Mouse (Mus musculus) neural tube, postnatal 0 days (tissue): Measurements from ENCODE around the gene Olfr620. TPM values are rescaled to one million over a fixed set of nuclear protein-coding genes. Genes with fewer than 3 reads are reported as not detected.

Experiments used
- microRNA-seq: library from miRNA; unstranded; fragments of <30 nt; microRNA quantifications from one replicate; pipeline ENCODE4, GENCODE M21; 2016
- polyA plus RNA-seq: library from polyadenylated mRNA; unstranded; fragments of >200 nt; fragmentation: Nextera tagmentation; extraction: Ambion mirVana; gene quantifications from 2 replicates; pipeline ENCODE4 v1.2.1, GENCODE M21; 2015

Gene Olfr620
- polyA plus RNA-seq, result not detected in 2 replicates

DNA sequence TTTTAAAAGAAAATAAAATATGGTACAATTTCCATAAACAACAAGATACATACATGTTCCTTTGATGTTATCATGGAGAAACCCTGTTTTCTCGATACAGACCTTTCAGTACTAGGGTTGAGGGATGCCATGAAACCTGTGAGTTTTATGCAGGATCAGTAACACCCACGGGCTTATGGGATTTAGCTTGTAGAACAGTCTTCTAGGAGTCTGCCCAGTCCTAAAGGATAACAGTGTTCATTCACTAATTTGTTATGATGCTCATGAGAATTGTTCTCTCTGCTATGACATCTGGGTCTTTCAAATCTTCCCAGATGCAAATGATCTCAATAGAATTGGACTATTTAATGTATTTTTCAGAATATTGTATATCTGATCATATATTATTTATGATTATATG is at the start of gene Olfr620:
Olfr620 (minus strand) TSS at position 101 of the 400 bp plus-strand sequence.

DNA sequence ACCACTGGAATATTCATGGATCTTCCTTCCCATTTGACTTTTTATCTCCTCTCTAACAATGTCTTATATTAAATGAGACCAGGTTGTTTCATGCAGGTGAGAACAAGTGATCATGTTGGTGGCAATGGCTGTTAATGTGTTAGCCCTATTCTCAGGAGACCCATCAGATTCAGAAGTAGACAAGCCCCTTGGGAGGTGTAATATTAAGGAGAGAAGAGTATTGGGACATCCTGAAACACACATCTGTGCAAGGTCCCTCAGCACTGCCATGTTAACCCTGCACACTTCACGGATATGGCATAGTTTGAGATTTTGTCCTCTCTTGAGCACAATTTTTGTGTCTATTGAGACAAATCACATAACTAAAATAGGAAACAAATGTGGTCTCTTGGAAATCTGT is 30.3 kb upstream of the Olfr620 start, which contains the start of gene Olfr622:
Olfr622 (minus strand) TSS at position 101 of the 400 bp plus-strand sequence.

DNA sequence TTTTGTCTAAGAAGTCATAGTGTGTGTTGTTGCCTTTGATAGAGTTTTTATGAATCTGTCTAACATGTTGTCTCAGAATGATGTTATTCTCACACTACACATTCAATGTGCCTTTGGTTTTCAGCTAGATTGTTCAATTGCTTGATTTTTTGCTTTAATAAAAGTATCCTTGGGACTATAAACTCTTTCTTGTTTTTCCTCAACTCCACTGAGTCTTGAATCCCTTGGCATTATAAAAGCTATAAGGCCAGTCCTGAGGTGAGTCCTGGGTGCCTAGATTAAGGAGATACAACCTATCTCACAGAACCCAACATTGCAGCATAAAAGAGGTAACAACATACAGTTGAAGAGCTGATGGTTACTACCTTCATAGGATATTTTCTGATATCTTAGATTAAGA is 12.1 kb downstream of the Olfr620 start, which contains the start of gene Olfr619:
Olfr619 (plus strand) TSS at position 301 of the 400 bp plus-strand sequence.

DNA sequence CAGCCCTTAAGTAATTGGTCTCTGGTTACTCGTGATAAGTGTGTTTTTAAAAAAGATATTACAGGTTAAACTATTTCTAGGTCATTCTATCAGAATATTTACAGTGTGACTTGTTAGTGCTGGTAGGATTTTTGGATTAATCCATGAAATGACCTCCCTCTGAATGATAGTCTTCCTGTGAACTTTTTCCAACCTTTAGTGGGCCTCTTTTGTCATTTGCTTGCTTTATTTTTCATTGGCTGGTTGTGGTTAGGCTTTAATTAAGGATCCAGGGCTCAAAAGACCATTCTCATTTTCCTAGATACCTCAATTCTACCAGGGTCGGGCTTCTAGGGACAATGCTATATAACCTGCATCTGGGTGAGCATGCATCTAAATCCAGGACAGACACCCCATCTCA is 22.5 kb downstream of the Olfr620 start, which contains the start of gene Olfr618:
Olfr618 (plus strand) TSS at position 301 of the 400 bp plus-strand sequence.

DNA sequence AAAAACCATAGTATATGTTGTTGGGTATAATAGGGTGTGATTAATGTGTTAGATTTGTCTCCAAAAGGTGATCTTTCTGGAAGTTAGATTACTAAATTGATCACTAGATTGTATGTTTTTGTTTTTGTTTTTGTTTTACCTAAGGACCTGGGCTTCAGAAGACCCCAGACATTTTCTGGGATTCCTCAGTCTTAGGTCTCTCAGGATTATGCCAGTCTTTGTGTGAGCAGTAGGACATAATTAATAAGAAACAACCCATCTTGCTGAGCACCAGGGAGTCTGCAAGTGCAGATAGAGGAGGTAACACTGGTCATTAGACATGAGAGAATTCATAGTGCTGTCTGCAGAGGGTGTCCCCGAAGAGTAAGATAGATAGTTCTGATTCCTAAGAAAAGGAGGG is 39.6 kb downstream of the Olfr620 start, which contains the start of gene Olfr617:
Olfr617 (plus strand) TSS at position 301 of the 400 bp plus-strand sequence.

DNA sequence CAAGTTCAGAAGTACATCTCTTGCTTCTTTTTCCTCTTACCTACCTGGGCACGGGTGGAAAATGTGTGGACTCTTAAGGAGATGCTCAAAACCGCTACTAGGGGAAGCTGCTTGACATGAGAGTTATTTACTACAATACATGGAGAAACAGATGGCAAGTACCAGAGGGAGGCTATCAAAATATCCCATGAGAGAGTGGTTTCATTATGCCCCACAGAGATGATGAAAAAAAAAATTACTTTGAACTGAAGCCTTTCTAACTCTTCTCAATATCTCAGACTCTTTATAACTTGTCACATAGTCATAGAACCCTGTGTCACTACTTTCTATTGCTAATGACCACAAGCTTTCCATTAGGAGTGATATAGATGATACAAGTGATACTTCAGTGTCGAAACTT is 43.3 kb downstream of the Olfr620 start, which contains the start of gene Olfr616:
Olfr616 (minus strand) TSS at position 101 of the 400 bp plus-strand sequence.

GRCm38 (mm10) chr7:103555779-103556178 is 56.6 kb downstream of the Olfr620 start, which contains the start of gene Olfr615:
Olfr615 (plus strand) TSS chr7:103556079.

Small RNA genes lying within 50 kb of the gene (microRNA-seq; reads per million reads assigned to microRNA genes)
- gene Gm26506, result not detected

Other genes starting within 250 kb of the Olfr620 start
- gene Olfr601, start 249.9 kb downstream of the Olfr620 start, polyA plus RNA-seq, result not detected in 2 replicates
- not detected in 2 replicates for gene Olfr603, start 226.4 kb downstream of the Olfr620 start, polyA plus RNA-seq
- not detected in 2 replicates for gene Usp17lc, start 197.5 kb downstream of the Olfr620 start, polyA plus RNA-seq
- not detected in 2 replicates for gene Olfr605, start 167.1 kb downstream of the Olfr620 start, polyA plus RNA-seq
- not detected in 2 replicates for gene Olfr606, start 163.5 kb downstream of the Olfr620 start, polyA plus RNA-seq
- not detected in 2 replicates for gene Olfr607, start 148.4 kb downstream of the Olfr620 start, polyA plus RNA-seq
- not detected in 2 replicates for gene Olfr608, start 142.7 kb downstream of the Olfr620 start, polyA plus RNA-seq
- gene Olfr609, start 114.5 kb downstream of the Olfr620 start, polyA plus RNA-seq, result not detected in 2 replicates
- not detected in 2 replicates for gene Olfr610, start 100.4 kb downstream of the Olfr620 start, polyA plus RNA-seq
- not detected in 2 replicates for gene Olfr611, start 91.7 kb downstream of the Olfr620 start, polyA plus RNA-seq
- not detected in 2 replicates for gene Olfr612, start 69.8 kb downstream of the Olfr620 start, polyA plus RNA-seq
- gene Olfr613, start 64.5 kb downstream of the Olfr620 start, polyA plus RNA-seq, result not detected in 2 replicates
- gene Olfr615, start 56.5 kb downstream of the Olfr620 start, polyA plus RNA-seq, result not detected in 2 replicates
- not detected in 2 replicates for gene Olfr616, start 43.4 kb downstream of the Olfr620 start, polyA plus RNA-seq
- not detected in 2 replicates for gene Olfr617, start 39.5 kb downstream of the Olfr620 start, polyA plus RNA-seq
- not detected in 2 replicates for gene Olfr618, start 22.4 kb downstream of the Olfr620 start, polyA plus RNA-seq
- not detected in 2 replicates for gene Olfr619, start 12.0 kb downstream of the Olfr620 start, polyA plus RNA-seq
- not detected in 2 replicates for gene Olfr622, start 30.2 kb upstream of the Olfr620 start, polyA plus RNA-seq
- gene Olfr623, start 51.2 kb upstream of the Olfr620 start, polyA plus RNA-seq, result not detected in 2 replicates
- gene Olfr624, start 58.7 kb upstream of the Olfr620 start, polyA plus RNA-seq, result 0.04 TPM in 2 replicates
- gene Olfr625-ps1, start 70.2 kb upstream of the Olfr620 start, polyA plus RNA-seq, result not detected in 2 replicates
- gene Olfr243, start 102.1 kb upstream of the Olfr620 start, polyA plus RNA-seq, result not detected in 2 replicates
- not detected in 2 replicates for gene Olfr628, start 117.8 kb upstream of the Olfr620 start, polyA plus RNA-seq
- not detected in 2 replicates for gene Olfr629, start 132.4 kb upstream of the Olfr620 start, polyA plus RNA-seq
- not detected in 2 replicates for gene Olfr630, start 144.8 kb upstream of the Olfr620 start, polyA plus RNA-seq
- gene Olfr69, start 159.1 kb upstream of the Olfr620 start, polyA plus RNA-seq, result not detected in 2 replicates
- gene Olfr68, start 167.2 kb upstream of the Olfr620 start, polyA plus RNA-seq, result not detected in 2 replicates
- gene Olfr67, start 179.3 kb upstream of the Olfr620 start, polyA plus RNA-seq, result not detected in 2 replicates
- gene Hbb-bt, start 201.5 kb upstream of the Olfr620 start, polyA plus RNA-seq, result 239 and 288 TPM in 2 replicates
- 1,091 and 1,331 TPM in 2 replicates for gene Hbb-bs, start 215.6 kb upstream of the Olfr620 start, polyA plus RNA-seq
- gene Hbb-bh2, start 228.0 kb upstream of the Olfr620 start, polyA plus RNA-seq, result not detected in 2 replicates
- gene Hbb-bh1, start 230.6 kb upstream of the Olfr620 start, polyA plus RNA-seq, result not detected in 2 replicates
- 0.77 TPM in 1 of 2 replicates, not detected in the other for gene Hbb-y, start 240.7 kb upstream of the Olfr620 start, polyA plus RNA-seq